Comparison of ENCODE assay signal across 1 mouse cellular context in the genomic region with DNA sequence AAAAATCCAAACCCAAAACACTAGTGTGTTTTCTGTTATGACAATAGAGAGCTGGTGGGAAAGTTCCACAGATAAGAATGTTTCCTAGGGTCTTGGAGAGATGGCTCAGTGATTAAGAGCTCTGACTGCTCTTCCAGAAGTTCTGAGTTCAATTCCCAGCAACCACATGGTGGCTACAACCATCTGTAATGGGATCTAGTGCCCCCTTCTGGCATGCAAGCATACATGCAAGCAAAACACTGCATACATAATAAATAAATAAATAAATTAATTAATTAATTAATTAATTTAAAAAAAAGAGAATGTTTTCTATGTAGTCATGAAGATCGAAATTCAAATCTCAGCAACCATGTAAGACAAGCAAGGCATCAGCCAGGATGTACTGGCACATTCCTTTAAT.
TF ChIP-seq lines count a peak whose summit lies in the region.

No protein-coding gene starts in this region.

TF ChIP-seq in CH12.LX, 34 proteins besides CTCF, POLR2A, EP300 and RAD21:
- TF ChIP-seq ZMIZ1 (IDR thresholded peaks at IDR 0.05; ENCODE audit: low read depth, low read length) (no peak), MYC (IDR thresholded peaks at IDR 0.05; ENCODE audit: low read depth, low read length) (no peak), NRF1 (IDR thresholded peaks at IDR 0.05; ENCODE audit: low read depth, low read length) (no peak), ZC3H11A (IDR thresholded peaks at IDR 0.05; ENCODE audit: low read depth, low read length) (no peak), RCOR1 (conservative IDR thresholded peaks at IDR 0.05; ENCODE audit: low read depth, low read length) (no peak), SIN3A (IDR thresholded peaks at IDR 0.05; ENCODE audit: low read length) (no peak), HCFC1 (IDR thresholded peaks at IDR 0.05; ENCODE audit: low read depth, low read length) (no peak)
